Mouse (Mus musculus): Measurements from ENCODE around the gene Slc26a5. TPM values are rescaled to one million over a fixed set of nuclear protein-coding genes. Genes with fewer than 3 reads are reported as not detected.

Gene Slc26a5
- polyA plus RNA-seq, 1 experiment from 2014 or later: 0.30 TPM

DNA sequence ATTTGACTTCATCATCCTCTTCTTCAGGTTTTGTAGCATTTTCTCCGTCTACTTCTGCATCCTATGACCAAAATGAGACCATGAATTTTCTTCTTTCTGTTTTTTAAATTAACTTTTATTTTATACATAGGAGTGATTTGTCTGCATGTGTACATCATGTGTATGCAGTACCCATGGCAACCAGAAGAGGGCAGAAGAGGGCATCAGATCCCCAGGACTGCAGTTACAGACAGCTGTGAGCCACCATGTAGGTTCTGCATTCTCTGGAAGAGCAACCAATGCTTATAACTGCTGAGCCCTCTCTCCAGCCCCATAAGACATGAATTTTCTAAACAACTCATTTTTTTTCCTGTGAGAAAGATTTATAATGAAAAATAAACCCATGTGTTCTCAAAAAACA is 51.4 kb downstream of the Slc26a5 start:
- 38% methylated on average over 1 of the region's 1 CpGs for WGBS
- H3K4me3 ChIP-seq (ENCODE audit: low read depth, low read length): no peak overlapping the region
- no peak for ATAC-seq (ENCODE audit: insufficient read depth)

DNA sequence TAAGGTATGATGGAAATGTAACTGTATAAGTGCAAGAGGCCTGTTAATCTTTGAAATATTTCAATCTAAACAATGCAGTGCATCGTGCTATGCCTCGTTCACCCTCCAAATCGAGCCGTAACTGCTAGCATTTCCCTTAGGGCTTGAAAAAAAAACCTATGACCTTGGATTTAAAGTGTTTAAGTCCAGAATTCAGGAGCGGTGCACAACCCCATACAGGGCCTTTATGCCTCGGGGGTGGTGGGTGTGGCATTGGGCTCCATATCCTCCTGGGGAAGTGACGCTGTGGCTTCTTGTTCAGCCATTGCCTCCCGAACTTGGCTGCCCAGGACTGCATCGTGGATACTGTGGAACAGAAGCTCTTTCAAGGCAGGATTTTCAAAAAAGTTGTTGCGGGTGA is 54.5 kb downstream of the Slc26a5 start:
- Histone ChIP-seq H3K4me1 (ENCODE audit: insufficient read depth) (no peaks in the 10 kb centered on the region), H3K4me3 (ENCODE audit: low read depth, low read length) (no peak overlapping the region), H3K36me3 (ENCODE audit: insufficient read depth) (no peaks in the 10 kb centered on the region), H3K9ac (no peak overlapping the region), H3K27ac (ENCODE audit: low read depth) (no peak overlapping the region), H3K9me3 (ENCODE audit: low read depth, low read length) (no peaks in the 10 kb centered on the region), H3K27me3 (ENCODE audit: insufficient read depth, low read length) (no peaks in the 10 kb centered on the region), H3K4me2 (no peak overlapping the region)
- WGBS: 73% methylated on average over 10 of the region's 10 CpGs
- ATAC-seq (ENCODE audit: insufficient read depth) (no peak), DNase-seq (no peak)
- no peak for TF ChIP-seq CTCF (IDR thresholded peaks at IDR 0.05; ENCODE audit: low read depth)

More for the DNA sequence above, 51.4 kb downstream of the Slc26a5 start:
- H3K4me1 ChIP-seq (ENCODE audit: insufficient read depth): no peaks in the 10 kb centered on the region
- no peak overlapping the region for H3K4me2 ChIP-seq
- TF ChIP-seq CTCF (IDR thresholded peaks at IDR 0.05; ENCODE audit: low read depth): peak; percentile 65
- H3K27ac ChIP-seq (ENCODE audit: low read depth): no peak overlapping the region
- H3K9ac ChIP-seq: no peak overlapping the region
- no peaks in the 10 kb centered on the region for H3K9me3 ChIP-seq (ENCODE audit: low read depth, low read length)
- peak; percentile 54 for DNase-seq
- no peaks in the 10 kb centered on the region for H3K27me3 ChIP-seq (ENCODE audit: insufficient read depth, low read length)
- no peaks in the 10 kb centered on the region for H3K36me3 ChIP-seq (ENCODE audit: insufficient read depth)

DNA sequence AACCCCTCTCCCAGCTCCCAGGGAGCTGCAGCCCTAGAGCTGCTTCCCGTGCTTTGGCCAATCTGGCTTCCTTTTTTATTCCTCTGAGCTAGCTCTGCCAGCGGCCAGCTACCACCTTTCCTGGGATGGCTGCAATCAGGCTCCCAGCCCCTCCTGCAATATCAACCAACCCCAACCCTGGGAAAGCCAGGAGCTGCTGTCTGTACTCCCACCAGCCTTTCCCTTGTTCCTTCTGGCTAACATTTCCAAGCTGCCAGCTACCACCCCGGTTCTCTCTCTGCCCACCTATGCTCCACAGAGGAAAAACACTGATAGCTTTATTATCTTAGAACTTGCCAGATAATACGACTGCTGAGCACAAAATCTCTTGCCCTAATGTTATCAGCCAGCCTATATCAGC is 60.6 kb downstream of the Slc26a5 start:
- Histone ChIP-seq H3K9me3 (ENCODE audit: low read depth, low read length) (no peaks in the 10 kb centered on the region), H3K4me1 (ENCODE audit: insufficient read depth) (no peaks in the 10 kb centered on the region), H3K4me2 (no peak overlapping the region), H3K9ac (no peak overlapping the region), H3K27ac (ENCODE audit: low read depth) (no peak overlapping the region), H3K4me3 (ENCODE audit: low read depth, low read length) (no peak overlapping the region), H3K36me3 (ENCODE audit: insufficient read depth) (peaks cover 45% of the 10 kb centered on the region), H3K27me3 (ENCODE audit: insufficient read depth, low read length) (no peaks in the 10 kb centered on the region)
- WGBS: 66% methylated on average over 4 of the region's 4 CpGs
- ATAC-seq (ENCODE audit: insufficient read depth) (no peak), DNase-seq (no peak)
- TF ChIP-seq CTCF (IDR thresholded peaks at IDR 0.05; ENCODE audit: low read depth): no peak

DNA sequence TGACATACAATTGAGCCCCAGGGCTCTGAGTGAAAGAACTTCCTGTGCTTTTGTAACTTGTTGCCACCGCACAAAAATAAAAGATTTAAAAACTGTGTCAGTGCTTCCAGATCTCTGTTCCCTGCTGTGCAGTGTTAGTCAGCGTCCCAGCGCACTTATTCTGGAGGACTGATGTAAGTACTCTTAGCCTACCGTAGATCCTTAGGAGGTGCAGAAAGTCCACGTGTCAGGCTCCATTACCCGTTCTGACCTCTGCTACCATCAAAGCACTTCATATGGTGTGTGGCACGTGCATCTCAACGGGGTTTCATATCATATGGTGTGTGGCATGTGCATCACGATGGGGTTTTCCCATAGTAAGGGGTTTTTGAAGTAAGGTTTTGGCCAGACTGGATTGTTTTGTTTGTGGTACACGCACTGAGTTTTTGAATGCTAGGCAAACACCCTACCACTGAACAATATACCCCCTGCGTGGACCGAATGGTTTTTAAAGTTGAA is 61.7 kb downstream of the Slc26a5 start:
- DNase-seq: no peak
- Histone ChIP-seq H3K9ac (no peak overlapping the region), H3K4me1 (ENCODE audit: insufficient read depth) (no peaks in the 10 kb centered on the region), H3K4me2 (no peak overlapping the region), H3K27me3 (ENCODE audit: insufficient read depth, low read length) (no peaks in the 10 kb centered on the region), H3K36me3 (ENCODE audit: insufficient read depth) (peaks cover 55% of the 10 kb centered on the region), H3K4me3 (ENCODE audit: low read depth, low read length) (no peak overlapping the region), H3K27ac (ENCODE audit: low read depth) (no peak overlapping the region), H3K9me3 (ENCODE audit: low read depth, low read length) (no peaks in the 10 kb centered on the region)
- TF ChIP-seq CTCF (IDR thresholded peaks at IDR 0.05; ENCODE audit: low read depth): no peak
- no peak for ATAC-seq (ENCODE audit: insufficient read depth)
- WGBS: 92% methylated on average over 12 of the region's 12 CpGs

DNA sequence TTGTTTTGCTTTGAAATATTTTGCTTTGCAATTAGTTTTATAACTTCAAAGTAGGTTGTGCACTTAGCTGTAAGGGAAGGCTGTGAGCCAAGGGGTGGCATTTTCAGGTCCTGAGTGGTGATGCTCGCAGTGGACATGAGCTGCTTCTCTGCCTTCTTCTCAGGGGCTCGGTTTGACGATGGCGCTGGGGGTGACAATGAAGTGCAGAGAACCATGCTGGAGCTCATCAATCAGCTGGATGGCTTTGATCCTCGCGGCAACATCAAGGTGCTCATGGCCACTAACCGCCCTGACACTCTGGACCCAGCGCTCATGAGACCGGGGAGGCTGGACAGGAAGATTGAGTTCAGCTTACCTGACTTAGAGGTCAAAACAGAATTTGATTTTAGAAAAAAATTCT is 62.5 kb downstream of the Slc26a5 start:
- Histone ChIP-seq H3K36me3 (ENCODE audit: insufficient read depth) (peaks cover 60% of the 10 kb centered on the region), H3K4me2 (no peak overlapping the region), H3K27ac (ENCODE audit: low read depth) (no peak overlapping the region), H3K9me3 (ENCODE audit: low read depth, low read length) (no peaks in the 10 kb centered on the region), H3K9ac (no peak overlapping the region), H3K4me3 (ENCODE audit: low read depth, low read length) (no peak overlapping the region), H3K27me3 (ENCODE audit: insufficient read depth, low read length) (no peaks in the 10 kb centered on the region), H3K4me1 (ENCODE audit: insufficient read depth) (no peaks in the 10 kb centered on the region)
- TF ChIP-seq CTCF (IDR thresholded peaks at IDR 0.05; ENCODE audit: low read depth): no peak
- DNase-seq (no peak), ATAC-seq (ENCODE audit: insufficient read depth) (no peak)
- WGBS: 89% methylated on average over 9 of the region's 9 CpGs

DNA sequence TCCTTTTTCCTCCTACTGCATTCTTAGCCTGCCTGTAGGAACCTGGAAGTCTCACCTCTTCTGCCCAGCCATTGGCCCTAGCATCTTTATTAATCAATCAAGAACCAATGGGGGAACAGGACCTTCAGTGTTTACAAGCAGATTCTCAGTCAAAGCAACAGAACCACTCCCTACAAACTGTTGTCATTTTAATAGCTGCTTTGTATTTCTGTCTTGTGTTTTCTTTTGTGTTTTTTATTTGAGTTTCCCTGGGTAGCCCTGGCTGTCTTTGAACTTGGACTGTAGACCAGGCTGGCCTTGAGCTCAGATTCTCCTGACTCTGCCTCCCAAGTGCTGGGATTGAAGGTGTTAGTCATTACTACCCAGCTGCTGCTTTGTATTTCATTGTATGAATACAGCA is 73.2 kb downstream of the Slc26a5 start:
- H3K4me3 ChIP-seq (ENCODE audit: low read depth, low read length): no peak overlapping the region
- TF ChIP-seq CTCF (IDR thresholded peaks at IDR 0.05; ENCODE audit: low read depth): no peak
- no peak overlapping the region for H3K9ac ChIP-seq
- peaks cover 23% of the 10 kb centered on the region for H3K36me3 ChIP-seq (ENCODE audit: insufficient read depth)
- H3K27ac ChIP-seq (ENCODE audit: low read depth): no peak overlapping the region
- H3K9me3 ChIP-seq (ENCODE audit: low read depth, low read length): no peaks in the 10 kb centered on the region
- no peak overlapping the region for H3K4me2 ChIP-seq
- DNase-seq: no peak
- H3K27me3 ChIP-seq (ENCODE audit: insufficient read depth, low read length): no peaks in the 10 kb centered on the region
- H3K4me1 ChIP-seq (ENCODE audit: insufficient read depth): no peaks in the 10 kb centered on the region
- no peak for ATAC-seq (ENCODE audit: insufficient read depth)

DNA sequence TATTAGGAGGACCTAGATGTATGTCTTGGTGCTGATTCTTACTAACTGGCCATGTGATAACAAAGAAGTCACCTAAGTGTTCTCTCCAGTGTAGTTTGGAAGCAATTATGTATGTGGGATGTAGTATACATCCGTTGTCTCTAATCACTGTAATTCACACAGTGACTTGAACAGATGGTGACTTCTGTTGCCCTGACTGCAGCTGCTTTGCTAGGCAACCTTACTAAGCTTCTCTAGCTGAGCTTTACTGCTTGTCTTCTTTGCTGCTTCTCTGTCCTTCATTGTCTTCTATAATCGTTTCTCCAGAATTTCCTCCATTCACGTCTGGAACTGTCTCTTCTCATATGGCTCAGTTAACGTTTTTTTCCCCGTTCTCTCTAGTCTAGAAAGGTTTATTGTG is 76.3 kb downstream of the Slc26a5 start:
- no peaks in the 10 kb centered on the region for H3K9me3 ChIP-seq (ENCODE audit: low read depth, low read length)
- H3K4me3 ChIP-seq (ENCODE audit: low read depth, low read length): no peak overlapping the region
- ATAC-seq (ENCODE audit: insufficient read depth) (no peak), DNase-seq (no peak)
- no peak overlapping the region for H3K9ac ChIP-seq
- no peak overlapping the region for H3K4me2 ChIP-seq
- WGBS: 77% methylated on average over 5 of the region's 5 CpGs
- H3K36me3 ChIP-seq (ENCODE audit: insufficient read depth): peaks cover 3% of the 10 kb centered on the region; the same call in 1 of the 2 replicates
- no peak for TF ChIP-seq CTCF (IDR thresholded peaks at IDR 0.05; ENCODE audit: low read depth)
- H3K27me3 ChIP-seq (ENCODE audit: insufficient read depth, low read length): no peaks in the 10 kb centered on the region
- H3K4me1 ChIP-seq (ENCODE audit: insufficient read depth): no peaks in the 10 kb centered on the region
- no peak overlapping the region for H3K27ac ChIP-seq (ENCODE audit: low read depth)
